In the genomic region with DNA sequence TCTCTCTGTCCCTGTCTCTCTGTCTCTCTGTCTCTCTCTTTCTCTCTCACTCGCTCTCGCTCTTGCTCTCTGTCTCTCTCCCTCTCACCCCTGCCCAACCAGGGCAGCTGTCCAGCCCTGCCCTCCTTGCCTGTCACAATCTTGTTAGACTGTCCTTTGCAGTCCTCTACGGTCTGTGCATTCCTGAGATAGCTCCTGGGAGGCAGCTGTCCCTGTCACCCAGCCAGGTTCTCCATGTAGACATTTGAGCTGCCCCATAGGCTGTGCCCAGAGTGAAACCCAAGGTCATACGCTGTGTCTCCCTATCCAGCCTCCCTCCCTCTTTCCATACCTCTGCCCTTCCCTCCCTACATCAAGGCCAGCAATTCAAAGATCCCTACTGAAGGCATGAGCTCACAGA, we compare ENCODE assay signal across 21 mouse cellular contexts. TPM values are rescaled to one million over a fixed set of nuclear protein-coding genes. Genes with fewer than 3 reads are reported as not detected.
DNase-seq lines count a peak whose midpoint lies in the region; ATAC-seq lines count a peak whose summit lies in the region.
"Had no signal": no experiment of that assay in that cellular context is flagged by ENCODE, and none has a peak within 500 bp of the region (broad histone marks: within the 10 kb centered on the region; RNA-seq: fewer than 3 reads in every experiment).

No protein-coding gene starts in this region.

- H3K9ac ChIP-seq in heart, embryonic 11.5 days (ENCODE audit: low read depth, low read length) = no peak overlapping the region
- H3K9ac ChIP-seq: embryonic facial prominence, embryonic 15.5 days; forebrain, embryonic 13.5 days; intestine, embryonic 15.5 days; liver, embryonic 13.5 days; neural tube, embryonic 15.5 days had no signal

- WGBS in heart, embryonic 11.5 days (ENCODE audit: insufficient replicate concordance) = 43% methylated on average over 4 of the region's 4 CpGs

- no peak overlapping the region for H3K4me2 ChIP-seq in heart, embryonic 11.5 days
- H3K4me2 ChIP-seq: embryonic facial prominence, embryonic 15.5 days; forebrain, embryonic 13.5 days; intestine, embryonic 15.5 days; liver, embryonic 13.5 days; neural tube, embryonic 15.5 days had no signal

- peak; percentile 43; the same call in 1 of the 2 replicates for ATAC-seq in heart, embryonic 11.5 days (replicated peaks; ENCODE audit: insufficient number of reproducible peaks, low FRiP score, low TSS enrichment)
- ATAC-seq: forebrain, embryonic 13.5 days; intestine, embryonic 15.5 days had no signal

- no peaks in the 10 kb centered on the region for H3K9me3 ChIP-seq in heart, embryonic 11.5 days (replicated peaks; ENCODE audit: control insufficient read depth, low read length)
- H3K9me3 ChIP-seq: embryonic facial prominence, embryonic 15.5 days; forebrain, embryonic 13.5 days; intestine, embryonic 15.5 days; liver, embryonic 13.5 days; neural tube, embryonic 15.5 days had no signal

- H3K36me3 ChIP-seq in heart, embryonic 11.5 days (ENCODE audit: control insufficient read depth, insufficient read depth, low read length) = no peaks in the 10 kb centered on the region
- H3K36me3 ChIP-seq: embryonic facial prominence, embryonic 15.5 days; intestine, embryonic 15.5 days; liver, embryonic 13.5 days; neural tube, embryonic 15.5 days had no signal

- peaks cover 3% of the 10 kb centered on the region; the same call in 1 of the 2 replicates for H3K27me3 ChIP-seq in heart, embryonic 11.5 days (ENCODE audit: control insufficient read depth, insufficient read depth, low read length)
- H3K27me3 ChIP-seq: embryonic facial prominence, embryonic 15.5 days; forebrain, embryonic 13.5 days; neural tube, embryonic 15.5 days had no signal

- H3K27ac ChIP-seq in heart, embryonic 11.5 days (ENCODE audit: low read depth, low read length) = peak overlapping the region; percentile 65
- H3K27ac ChIP-seq: embryonic facial prominence, embryonic 15.5 days; forebrain, embryonic 13.5 days; intestine, embryonic 15.5 days; left cerebral cortex, adult 2 months; liver, embryonic 13.5 days; neural tube, embryonic 15.5 days had no signal

- H3K4me1 ChIP-seq in heart, embryonic 11.5 days (ENCODE audit: control insufficient read depth, insufficient read depth, low read length) = peaks cover 24% of the 10 kb centered on the region
- H3K4me1 ChIP-seq: embryonic facial prominence, embryonic 15.5 days; forebrain, embryonic 13.5 days; intestine, embryonic 15.5 days; liver, embryonic 13.5 days; neural tube, embryonic 15.5 days had no signal

- peak; percentile 46 for DNase-seq in Muller cell, postnatal 12 days (ENCODE audit: inconsistent ontology term)
- DNase-seq in gastrocnemius, adult 8-10 months (ENCODE audit: low spot score in 2 of 2) = peak; percentile 63 to 82
- peak; percentile 79 for DNase-seq in heart, postnatal 4 days
- no peak for DNase-seq in adrenal gland, adult 18-20 months (ENCODE audit: low spot score in 2 of 2)
- no peak for DNase-seq in kidney, postnatal 25 days
- DNase-seq in urinary bladder, postnatal 36 days (ENCODE audit: low spot score in 2 of 2) = no peak
- DNase-seq: adrenal gland, adult 2 months; cerebellum, postnatal 14 days; kidney, postnatal 4 days; liver, embryonic 13.5 days; lung, postnatal 4 days; right cerebral cortex, adult 18-20 months had no signal

- H3K4me3 ChIP-seq in heart, embryonic 11.5 days (ENCODE audit: low read depth, low read length) = no peak overlapping the region
- H3K4me3 ChIP-seq: embryonic facial prominence, embryonic 15.5 days; forebrain, embryonic 13.5 days; intestine, embryonic 15.5 days; left cerebral cortex, adult 2 months; liver, embryonic 13.5 days; neural tube, embryonic 15.5 days had no signal

RNA-seq across cellular contexts. Expression of gene Myom3, which starts 13.2 kb away (rescaled TPM):
- 10 to 100 TPM; 40.8 to 54.5 (median 43.3) TPM for total RNA-seq in gastrocnemius, adult 8-10 months (2022)
- polyA plus RNA-seq in heart, embryonic 11.5 days (2014; fragmentation: Nextera tagmentation; extraction: Ambion mirVana) = not detected in 2 replicates
- total RNA-seq in heart, postnatal 4 days (2021) = 1 to 10 TPM in 1 of 2 experiments, under 1 TPM in 1; 0.76 to 1.1 TPM
- total RNA-seq in adrenal gland, adult 18-20 months (2021) = 1 to 10 TPM in 1 of 2 experiments, under 1 TPM in 1; 0.20 to 1.1 TPM
- total RNA-seq: hematopoietic stem cell, adult 5-6 weeks had no signal

RNA-seq across cellular contexts. Expression of gene Il22ra1, which starts 44.7 kb away (rescaled TPM):
- total RNA-seq in gastrocnemius, adult 8-10 months (2022) = not detected
- not detected in 2 replicates for polyA plus RNA-seq in heart, embryonic 11.5 days (2014; fragmentation: Nextera tagmentation; extraction: Ambion mirVana)
- total RNA-seq in heart, postnatal 4 days (2021) = under 1 TPM; 0.20 to 0.24 TPM
- under 1 TPM; 0.10 to 0.36 TPM for total RNA-seq in adrenal gland, adult 18-20 months (2021)
- total RNA-seq: hematopoietic stem cell, adult 5-6 weeks had no signal
- polyA plus RNA-seq: forebrain, embryonic 13.5 days; midbrain, postnatal 0 days; neural tube, embryonic 15.5 days; thymus, postnatal 0 days had no signal

Comparison
In these comparisons a context has a peak if more than half of its experiments do, and no peak if none do; other contexts are left out.
1. DNase-seq: peak in Muller cell, postnatal 12 days (single experiment), gastrocnemius, adult 8-10 months (2 of 2) and heart, postnatal 4 days (single experiment); none in adrenal gland, adult 18-20 months (0 of 2), kidney, postnatal 25 days (0 of 2) and urinary bladder, postnatal 36 days (0 of 2).
2. RNA of gene Myom3, which starts 13.2 kb away (total RNA-seq): 40.8 to 54.5 TPM in gastrocnemius, adult 8-10 months; 0.76 to 1.1 TPM in heart, postnatal 4 days and 0.20 to 1.1 TPM in adrenal gland, adult 18-20 months; every median in the first group is over 10 times any median in the second.